7 mouse cellular contexts compared by ENCODE assay signal in genomic region chr6:72616643-72617288, GRCm38 (mm10). TPM values are rescaled to one million over a fixed set of nuclear protein-coding genes. Genes with fewer than 3 reads are reported as not detected.
DNase-seq lines count a peak whose midpoint lies in the region; ATAC-seq lines count a peak whose summit lies in the region.

Tgoln1 (minus strand) TSS chr6:72617000.

- H3K36me3 ChIP-seq in embryonic facial prominence, embryonic 11.5 days (replicated peaks; ENCODE audit: control insufficient read depth, insufficient read depth, low read depth, low read length): no peaks in the 10 kb centered on the region
- H3K36me3 ChIP-seq in limb, embryonic 11.5 days (ENCODE audit: control insufficient read depth, insufficient read depth, low read length): peaks cover 5% of the 10 kb centered on the region; the same call in 1 of the 2 replicates
- peaks cover 14% of the 10 kb centered on the region for H3K36me3 ChIP-seq in midbrain, embryonic 14.5 days (ENCODE audit: control insufficient read depth, insufficient read depth, low read length)

- ATAC-seq in embryonic facial prominence, embryonic 11.5 days (replicated peaks; ENCODE audit: insufficient number of reproducible peaks, low FRiP score, low TSS enrichment, low read depth): peak; percentile 94
- peak; percentile 94 for ATAC-seq in limb, embryonic 11.5 days (ENCODE audit: insufficient number of reproducible peaks, low FRiP score, low TSS enrichment, low read depth)
- peak; percentile 96 for ATAC-seq in midbrain, embryonic 14.5 days (ENCODE audit: low FRiP score, low TSS enrichment)

- H3K4me3 ChIP-seq in embryonic facial prominence, embryonic 11.5 days (ENCODE audit: low read depth, low read length): peak within 1 kb of the TSS; percentile 80
- H3K4me3 ChIP-seq in limb, embryonic 11.5 days (ENCODE audit: low read depth, low read length): peak within 1 kb of the TSS; percentile 81
- H3K4me3 ChIP-seq in midbrain, embryonic 14.5 days (replicated peaks; ENCODE audit: low read depth, low read length): peak within 1 kb of the TSS; percentile 68

- H3K9ac ChIP-seq in embryonic facial prominence, embryonic 11.5 days (replicated peaks; ENCODE audit: low read length): peak within 1 kb of the TSS; percentile 81
- peak within 1 kb of the TSS; percentile 77 for H3K9ac ChIP-seq in limb, embryonic 11.5 days (ENCODE audit: low read length)
- H3K9ac ChIP-seq in midbrain, embryonic 14.5 days (replicated peaks; ENCODE audit: low read length): peak within 1 kb of the TSS; percentile 80

- peak within 1 kb of the TSS; percentile 52 for H3K27ac ChIP-seq in embryonic facial prominence, embryonic 11.5 days (replicated peaks; ENCODE audit: low read depth, low read length)
- no peak within 1 kb of the TSS; the same call in 1 of the 2 replicates for H3K27ac ChIP-seq in limb, embryonic 11.5 days (replicated peaks; ENCODE audit: low read depth, low read length)
- peak within 1 kb of the TSS; percentile 93 for H3K27ac ChIP-seq in midbrain, embryonic 14.5 days (replicated peaks; ENCODE audit: low read depth, low read length)

- peak within 1 kb of the TSS; percentile 91 for H3K4me2 ChIP-seq in embryonic facial prominence, embryonic 11.5 days (ENCODE audit: low read depth, low read length)
- peak within 1 kb of the TSS; percentile 92 for H3K4me2 ChIP-seq in limb, embryonic 11.5 days (ENCODE audit: low read depth, severe bottlenecking)
- H3K4me2 ChIP-seq in midbrain, embryonic 14.5 days (ENCODE audit: low read length): peak within 1 kb of the TSS; percentile 96

- H3K4me1 ChIP-seq in embryonic facial prominence, embryonic 11.5 days (ENCODE audit: control insufficient read depth, insufficient read depth, low read length): peaks cover 4% of the 10 kb centered on the region; the same call in 1 of the 2 replicates
- peaks cover 16% of the 10 kb centered on the region for H3K4me1 ChIP-seq in limb, embryonic 11.5 days (ENCODE audit: control insufficient read depth, insufficient read depth, low read length)
- peaks cover 24% of the 10 kb centered on the region for H3K4me1 ChIP-seq in midbrain, embryonic 14.5 days (ENCODE audit: control insufficient read depth, insufficient read depth, low read length)

- no peaks in the 10 kb centered on the region for H3K27me3 ChIP-seq in embryonic facial prominence, embryonic 11.5 days (ENCODE audit: control insufficient read depth, insufficient read depth, low read length)
- no peaks in the 10 kb centered on the region for H3K27me3 ChIP-seq in limb, embryonic 11.5 days (ENCODE audit: control insufficient read depth, insufficient read depth, low read length)
- H3K27me3 ChIP-seq in midbrain, embryonic 14.5 days (ENCODE audit: control insufficient read depth, insufficient read depth, low read length): no peaks in the 10 kb centered on the region

- no peaks in the 10 kb centered on the region for H3K9me3 ChIP-seq in embryonic facial prominence, embryonic 11.5 days (replicated peaks; ENCODE audit: control insufficient read depth, low read length)
- H3K9me3 ChIP-seq in limb, embryonic 11.5 days (ENCODE audit: control insufficient read depth, low read length): no peaks in the 10 kb centered on the region
- no peaks in the 10 kb centered on the region for H3K9me3 ChIP-seq in midbrain, embryonic 14.5 days (ENCODE audit: control insufficient read depth, low read length)

- peak; percentile 97 for DNase-seq in adrenal gland, postnatal 14 days
- peak; percentile 96 for DNase-seq in embryonic facial prominence, embryonic 11.5 days (ENCODE audit: low spot score)
- DNase-seq in heart, adult 11 months: peak; percentile 99
- peak; percentile 95 for DNase-seq in kidney, adult 18-20 months
- peak; percentile 95 for DNase-seq in limb, embryonic 11.5 days (ENCODE audit: low spot score)
- DNase-seq in midbrain, embryonic 14.5 days: peak; percentile 98
- peak; percentile 91 to 94 for DNase-seq in spleen, adult 18-20 months

- WGBS in embryonic facial prominence, embryonic 11.5 days: under 1% methylated on average over 41 of the region's 41 CpGs
- under 1% methylated on average over 37 of the region's 41 CpGs for WGBS in limb, embryonic 11.5 days
- WGBS in midbrain, embryonic 14.5 days: 0% methylated on average over 41 of the region's 41 CpGs

RNA-seq across cellular contexts. Expression of gene Tgoln1, which starts in this region (rescaled TPM):
- total RNA-seq in adrenal gland, postnatal 14 days (2021): 135 and 142 TPM in 2 replicates
- 31.8 and 35.1 TPM in 2 replicates for polyA plus RNA-seq in embryonic facial prominence, embryonic 11.5 days (2014; fragmentation: Nextera tagmentation; extraction: Ambion mirVana)
- 24.6 and 25.2 TPM in 2 replicates for polyA plus RNA-seq in limb, embryonic 11.5 days (2014; fragmentation: Nextera tagmentation; extraction: Ambion mirVana)
- 31.6 and 47.1 TPM in 2 replicates for polyA plus RNA-seq in midbrain, embryonic 14.5 days (2014; fragmentation: Nextera tagmentation; extraction: Ambion mirVana)
